Mouse (Mus musculus) small intestine, adult 2 months (tissue): ENCODE measurements around the gene Srrd. TPM values are rescaled to one million over a fixed set of nuclear protein-coding genes. Genes with fewer than 3 reads are reported as not detected.

Source experiments
- H3K27ac ChIP-seq: fragments of 200-500 bp; 2 replicates; pipeline ENCODE4 v1.5.1; 2012; ENCODE audit warnings: low read depth, low read length, control low read depth, inconsistent platforms; ENCODE audit not compliant: insufficient read depth
- H3K27me3 ChIP-seq: fragments of 200-500 bp; 2 replicates; pipeline ENCODE4 v1.6.1; 2012; ENCODE audit warnings: mild to moderate bottlenecking, moderate library complexity, low read length, inconsistent platforms; ENCODE audit not compliant: control insufficient read depth, insufficient read depth
- H3K36me3 ChIP-seq: fragments of 200-500 bp; 2 replicates; pipeline ENCODE4 v1.6.1; 2012; ENCODE audit warnings: mild to moderate bottlenecking, low read length, control low read depth, inconsistent platforms; ENCODE audit not compliant: control insufficient read depth, insufficient read depth
- H3K4me1 ChIP-seq: fragments of 200-500 bp; 2 replicates; pipeline ENCODE4 v1.6.1; 2012; ENCODE audit warnings: low read length, inconsistent platforms, mixed read lengths; ENCODE audit not compliant: control insufficient read depth, insufficient read depth, insufficient read length
- H3K4me3 ChIP-seq: fragments of 200-500 bp; 2 replicates; pipeline ENCODE4 v1.5.1; 2012; ENCODE audit warnings: low read depth, mild to moderate bottlenecking, control low read depth, inconsistent platforms, low read length, moderate library complexity
- CTCF ChIP-seq: fragments of 200-500 bp; IDR thresholded peaks from 2 replicates; pipeline ENCODE4 v1.5.1; 2012; ENCODE audit warnings: low read depth, mild to moderate bottlenecking, control low read depth, inconsistent platforms, low read length, moderate library complexity, mixed read lengths; ENCODE audit not compliant: insufficient replicate concordance, insufficient read length; ENCODE audit errors: extremely low read depth
- POLR2A ChIP-seq: fragments of 200-500 bp; IDR thresholded peaks from 2 replicates; pipeline ENCODE4 v1.6.1; 2012; ENCODE audit warnings: low read depth, mild to moderate bottlenecking, control low read depth, inconsistent platforms, low read length, moderate library complexity
- WGBS: fragments of 180-500 bp; shearing (Covaris S2); methylation state at CpG from one replicate; pipeline ENCODE4 v1.1.7; 2018; 5-methylcytosine and 5-hydroxymethylcytosine counted together
- polyA plus RNA-seq: library from polyadenylated mRNA; depleted of rRNA; stranded (reverse); fragments of >200 nt; gene quantifications from 2 replicates; pipeline ENCODE4 v1.2.3, GENCODE M21; 2012; rRNA removed

Srrd gene
- polyA plus RNA-seq, 1 experiment, result 34.1 TPM

GRCm38 (mm10) chr5:112289236-112289635, 53.6 kb downstream of the Srrd start:
- Histone ChIP-seq H3K27ac (no peak overlapping the region), H3K36me3 (no peaks in the 10 kb centered on the region), H3K4me3 (peak overlapping the region; percentile 12; the same call in 1 of the 2 replicates), H3K27me3 (no peaks in the 10 kb centered on the region), H3K4me1 (peaks cover 23% of the 10 kb centered on the region)
- TF ChIP-seq CTCF, result no peak
- no peak for TF ChIP-seq POLR2A
- 46% methylated on average over 8 of the region's 8 CpGs for WGBS

- H3K27me3 ChIP-seq, result no peaks in the 10 kb centered on the region
- peaks cover 20% of the 10 kb centered on the region for H3K4me1 ChIP-seq
- TF ChIP-seq CTCF (no peak), POLR2A (no peak)
- no peaks in the 10 kb centered on the region for H3K36me3 ChIP-seq
- H3K27ac ChIP-seq, result no peak overlapping the region
- WGBS, result 76% methylated on average over 9 of the region's 9 CpGs
- no peak overlapping the region for H3K4me3 ChIP-seq
These were observed 54.4 kb downstream of the Srrd start for GRCm38 (mm10) chr5:112288193-112289141.

- H3K27ac ChIP-seq, result peak overlapping the region; percentile 67
- H3K36me3 ChIP-seq, result no peaks in the 10 kb centered on the region
- no peak overlapping the region for H3K4me3 ChIP-seq
- WGBS, result 80% methylated on average over 2 of the region's 2 CpGs
- H3K27me3 ChIP-seq, result no peaks in the 10 kb centered on the region
- no peak for TF ChIP-seq CTCF
- TF ChIP-seq POLR2A, result no peak
- H3K4me1 ChIP-seq, result peaks cover 20% of the 10 kb centered on the region
These were observed 55.2 kb downstream of the Srrd start for GRCm38 (mm10) chr5:112287652-112288051.

Other genes with a start within 250 kb of the Srrd start
- 1.5 and 2.2 TPM in 2 replicates for gene Cryba4, start 90.5 kb downstream of the Srrd start, polyA plus RNA-seq
- gene Crybb1, start 87.2 kb downstream of the Srrd start, polyA plus RNA-seq, result 0.33 and 0.34 TPM in 2 replicates
- 29.8 and 35.4 TPM in 2 replicates for gene Tpst2, start 66.3 kb downstream of the Srrd start, polyA plus RNA-seq
- gene Tfip11, start 16.7 kb downstream of the Srrd start, polyA plus RNA-seq, result 18.3 and 40.0 TPM in 2 replicates
- gene Hps4, start within 50 bp of the Srrd start, polyA plus RNA-seq, result 22.6 and 66.3 TPM in 2 replicates
- gene Gm6583, start 13.0 kb upstream of the Srrd start, polyA plus RNA-seq, result not detected in 2 replicates
- gene Asphd2, start 51.8 kb upstream of the Srrd start, polyA plus RNA-seq, result 1.7 and 3.8 TPM in 2 replicates
- not detected in 2 replicates for gene Gm6588, start 106.4 kb upstream of the Srrd start, polyA plus RNA-seq
- gene Sez6l, start 234.1 kb upstream of the Srrd start, polyA plus RNA-seq, result 0.42 and 0.48 TPM in 2 replicates